Mouse (Mus musculus) liver, embryonic 11.5 days (tissue): ENCODE results near the gene Mtch2. TPM values are rescaled to one million over a fixed set of nuclear protein-coding genes. Genes with fewer than 3 reads are reported as not detected.

Source experiments
- ATAC-seq: fragments of 200-750 bp; cut with Nextera tagmentation; replicated peaks from 2 replicates; pipeline ENCODE4 v1.8.0; 2017; ENCODE audit warnings: moderate number of reproducible peaks, mild to moderate bottlenecking, moderate TSS enrichment, moderate library complexity; ENCODE audit not compliant: low FRiP score
- DNase-seq: peaks from one replicate; pipeline ENCODE4 v3.0.0-alpha.2; 2017; ENCODE audit warnings: low spot score
- H3K27ac ChIP-seq: fragments of 300-500 bp; sonication (generic); 2 replicates; pipeline ENCODE4 v1.5.1; 2014; ENCODE audit warnings: mild to moderate bottlenecking, low read depth, low read length, control low read depth
- H3K27me3 ChIP-seq: fragments of 300-500 bp; sonication (generic); replicated peaks from 2 replicates; pipeline ENCODE4 v1.6.1; 2014; ENCODE audit warnings: low read length, mixed read lengths; ENCODE audit not compliant: control insufficient read depth, insufficient read depth
- H3K36me3 ChIP-seq: fragments of 300-500 bp; sonication (generic); 2 replicates; pipeline ENCODE4 v1.6.1; 2014; ENCODE audit warnings: mild to moderate bottlenecking, low read length, moderate library complexity, mixed read lengths; ENCODE audit not compliant: control insufficient read depth, insufficient read depth
- H3K4me1 ChIP-seq: fragments of 300-500 bp; sonication (generic); replicated peaks from 2 replicates; pipeline ENCODE4 v1.6.1; 2014; ENCODE audit warnings: low read length, mixed read lengths; ENCODE audit not compliant: control insufficient read depth, insufficient read depth
- H3K4me2 ChIP-seq: fragments of 300-500 bp; sonication (generic); 2 replicates; pipeline ENCODE4 v1.6.1; 2014; ENCODE audit warnings: mild to moderate bottlenecking, control low read depth, moderate library complexity
- H3K4me3 ChIP-seq: fragments of 300-500 bp; sonication (generic); 2 replicates; pipeline ENCODE4 v1.5.1; 2014; ENCODE audit warnings: low read depth, low read length, control low read depth
- H3K9ac ChIP-seq: fragments of 300-500 bp; sonication (generic); 2 replicates; pipeline ENCODE4 v1.6.1; 2014; ENCODE audit warnings: low read depth, low read length, control low read depth
- H3K9me3 ChIP-seq: fragments of 300-500 bp; sonication (generic); 2 replicates; pipeline ENCODE4 v1.6.1; 2016; ENCODE audit warnings: low read length, inconsistent platforms, mixed read lengths; ENCODE audit not compliant: control insufficient read depth
- WGBS: fragments of 180-500 bp; shearing (Covaris S2); extraction: QIAGEN DNeasy Blood & Tissue Kit; methylation state at CpG from one replicate; pipeline ENCODE4 v1.1.7; 2014; 5-methylcytosine and 5-hydroxymethylcytosine counted together
- polyA plus RNA-seq: library from polyadenylated mRNA; unstranded; fragments of >200 nt; fragmentation: Nextera tagmentation; extraction: Ambion mirVana; gene quantifications from 2 replicates; pipeline ENCODE4 v1.2.1, GENCODE M21; 2014

The Mtch2 gene
- polyA plus RNA-seq, 1 experiment from 2014 or later, result 218 TPM

GRCm38 (mm10) chr2:90846171-90846570 is 784 bp upstream of the Mtch2 start:
- ATAC-seq, result no peak

GRCm38 (mm10) chr2:90846597-90846954 is 379 bp upstream of the Mtch2 start:
- H3K27ac ChIP-seq, result 0 out of 2 replicates have a peak overlapping the region, but pooled peaks have one; percentile 3
- peak overlapping the region; percentile 73 for H3K4me3 ChIP-seq
- H3K27me3 ChIP-seq, result no peaks in the 10 kb centered on the region
- DNase-seq, result no peak
- H3K9ac ChIP-seq, result peak overlapping the region; percentile 43
- H3K36me3 ChIP-seq, result peaks cover 10% of the 10 kb centered on the region
- 6% methylated on average over 8 of the region's 8 CpGs for WGBS
- peak; percentile 38 for ATAC-seq
- peak overlapping the region; percentile 82 for H3K4me2 ChIP-seq
- H3K4me1 ChIP-seq, result peaks cover 11% of the 10 kb centered on the region
- no peaks in the 10 kb centered on the region for H3K9me3 ChIP-seq

More at GRCm38 (mm10) chr2:90846171-90846570, 784 bp upstream of the Mtch2 start:
- no peaks in the 10 kb centered on the region for H3K9me3 ChIP-seq
- DNase-seq, result no peak
- H3K4me3 ChIP-seq, result peak overlapping the region; percentile 73
- peaks cover 11% of the 10 kb centered on the region for H3K4me1 ChIP-seq
- H3K4me2 ChIP-seq, result peak overlapping the region; percentile 82
- H3K9ac ChIP-seq, result peak overlapping the region; percentile 43
- H3K27me3 ChIP-seq, result no peaks in the 10 kb centered on the region
- peaks cover 8% of the 10 kb centered on the region; the same call in 1 of the 2 replicates for H3K36me3 ChIP-seq
- H3K27ac ChIP-seq, result no peak overlapping the region; the same call in 1 of the 2 replicates
- WGBS, result 52% methylated on average over 6 of the region's 6 CpGs

- ATAC-seq (no peak), DNase-seq (no peak)
- Histone ChIP-seq H3K9me3 (no peaks in the 10 kb centered on the region), H3K27me3 (no peaks in the 10 kb centered on the region), H3K27ac (peak overlapping the region; percentile 62), H3K36me3 (peaks cover 14% of the 10 kb centered on the region), H3K4me3 (peak overlapping the region; percentile 73), H3K4me1 (peaks cover 11% of the 10 kb centered on the region), H3K4me2 (peak overlapping the region; percentile 82), H3K9ac (peak overlapping the region; percentile 81)
- WGBS, result under 1% methylated on average over 13 of the region's 13 CpGs
Measured at GRCm38 (mm10) chr2:90847681-90848050, 711 bp downstream of the Mtch2 start.

- Histone ChIP-seq H3K36me3 (peaks cover 16% of the 10 kb centered on the region), H3K4me2 (peak overlapping the region; percentile 82), H3K4me1 (peaks cover 11% of the 10 kb centered on the region), H3K27me3 (no peaks in the 10 kb centered on the region), H3K9ac (no peak overlapping the region), H3K4me3 (peak overlapping the region; percentile 73), H3K9me3 (no peaks in the 10 kb centered on the region), H3K27ac (no peak overlapping the region)
- 89% methylated on average over 5 of the region's 5 CpGs for whole genome bisulfite sequencing
- ATAC-seq, result no peak
- no peak for DNase-seq
Measured at GRCm38 (mm10) chr2:90848331-90848730, 1.4 kb downstream of the Mtch2 start.

- Histone ChIP-seq H3K9me3 (no peaks in the 10 kb centered on the region), H3K4me1 (peaks cover 11% of the 10 kb centered on the region), H3K27ac (no peak overlapping the region), H3K4me3 (no peak overlapping the region), H3K36me3 (peaks cover 27% of the 10 kb centered on the region), H3K4me2 (no peak overlapping the region), H3K27me3 (no peaks in the 10 kb centered on the region), H3K9ac (no peak overlapping the region)
- 96% methylated on average over 1 of the region's 1 CpGs for WGBS
- ATAC-seq (no peak), DNase-seq (no peak)
Measured at GRCm38 (mm10) chr2:90850401-90850800, 3.4 kb downstream of the Mtch2 start.

- Histone ChIP-seq H3K36me3 (peaks cover 19% of the 10 kb centered on the region), H3K9ac (no peak overlapping the region), H3K9me3 (no peaks in the 10 kb centered on the region), H3K4me1 (no peaks in the 10 kb centered on the region), H3K27me3 (no peaks in the 10 kb centered on the region), H3K4me2 (no peak overlapping the region), H3K27ac (no peak overlapping the region), H3K4me3 (no peak overlapping the region)
- whole genome bisulfite sequencing, result 97% methylated on average over 2 of the region's 2 CpGs
- no peak for ATAC-seq
- no peak for DNase-seq
Measured at GRCm38 (mm10) chr2:90861486-90861885, 14.5 kb downstream of the Mtch2 start.

GRCm38 (mm10) chr2:90864184-90864583 is 17.2 kb downstream of the Mtch2 start:
- Histone ChIP-seq H3K4me2 (no peak overlapping the region), H3K27me3 (no peaks in the 10 kb centered on the region), H3K27ac (no peak overlapping the region), H3K9me3 (no peaks in the 10 kb centered on the region), H3K4me3 (no peak overlapping the region), H3K36me3 (peaks cover 19% of the 10 kb centered on the region), H3K4me1 (peaks cover 11% of the 10 kb centered on the region), H3K9ac (no peak overlapping the region)
- DNase-seq (no peak), ATAC-seq (no peak)

GRCm38 (mm10) chr2:90866524-90866923 is 19.6 kb downstream of the Mtch2 start:
- Histone ChIP-seq H3K27ac (no peak overlapping the region), H3K4me2 (no peak overlapping the region), H3K9me3 (no peaks in the 10 kb centered on the region), H3K27me3 (no peaks in the 10 kb centered on the region), H3K4me3 (no peak overlapping the region), H3K36me3 (peaks cover 13% of the 10 kb centered on the region), H3K9ac (no peak overlapping the region), H3K4me1 (peaks cover 33% of the 10 kb centered on the region)
- 43% methylated on average over 3 of the region's 3 CpGs for WGBS
- peak; percentile 62 for ATAC-seq
- peak; percentile 58 for DNase-seq

GRCm38 (mm10) chr2:90870136-90870601 is 23.2 kb downstream of the Mtch2 start:
- H3K4me3 ChIP-seq, result 0 out of 2 replicates have a peak overlapping the region, but pooled peaks have one; percentile 8
- 0 out of 2 replicates have a peak overlapping the region, but pooled peaks have one; percentile 6 for H3K9ac ChIP-seq
- no peaks in the 10 kb centered on the region for H3K27me3 ChIP-seq
- H3K27ac ChIP-seq, result peak overlapping the region; percentile 81
- ATAC-seq, result peak; percentile 91
- H3K36me3 ChIP-seq, result peaks cover 3% of the 10 kb centered on the region
- H3K4me1 ChIP-seq, result peaks cover 34% of the 10 kb centered on the region
- DNase-seq, result no peak
- 11% methylated on average over 4 of the region's 4 CpGs for WGBS
- H3K4me2 ChIP-seq, result peak overlapping the region; percentile 53
- H3K9me3 ChIP-seq, result no peaks in the 10 kb centered on the region
